Mouse (Mus musculus) MEL (cell line): ENCODE data around the gene Arhgap1. TPM values are rescaled to one million over a fixed set of nuclear protein-coding genes. Genes with fewer than 3 reads are reported as not detected.

Experiments used
- DNase-seq: peaks from one replicate; pipeline ENCODE4 v3.0.0; 2011; ENCODE audit warnings: low read depth, low spot score
- H3K27ac ChIP-seq: 2 replicates; pipeline ENCODE4 v1.5.1; 2012; ENCODE audit warnings: low read depth, mild to moderate bottlenecking, control low read depth, low read length, moderate library complexity; ENCODE audit not compliant: control insufficient read depth
- H3K27me3 ChIP-seq, 2 experiments: fragments of 150-350 bp in 1 of 2; sonication (generic) in 1 of 2; 2 replicates each; pipeline ENCODE4 v1.6.1; 2012; ENCODE audit warnings: low read length in 2 of 2, mild to moderate bottlenecking in 2 of 2, improper control_type of control experiment in 1 of 2, moderate library complexity in 1 of 2; ENCODE audit not compliant: insufficient read depth in 2 of 2, control insufficient read depth in 1 of 2
- H3K36me3 ChIP-seq, 2 experiments: 2 replicates each; pipeline ENCODE4 v1.6.1; 2012 to 2014; ENCODE audit warnings: low read length in 2 of 2, improper control_type of control experiment in 1 of 2, inconsistent platforms in 1 of 2, mild to moderate bottlenecking in 1 of 2; ENCODE audit not compliant: insufficient read depth in 2 of 2, control insufficient read depth in 1 of 2
- H3K4me1 ChIP-seq, 2 experiments: fragments of 150-350 bp in 1 of 2; sonication (generic) in 1 of 2; 2 replicates each; pipeline ENCODE4 v1.6.1; 2012; ENCODE audit warnings: low read length in 2 of 2, improper control_type of control experiment in 1 of 2, mild to moderate bottlenecking in 1 of 2; ENCODE audit not compliant: insufficient read depth in 2 of 2, control insufficient read depth in 1 of 2
- H3K4me3 ChIP-seq, 2 experiments: fragments of 150-350 bp in 1 of 2; sonication (generic) in 1 of 2; 2 replicates each; pipeline ENCODE4 v1.5.1; 2012; ENCODE audit warnings: low read depth in 2 of 2, low read length in 2 of 2, mild to moderate bottlenecking in 2 of 2, moderate library complexity in 2 of 2, control low read depth in 1 of 2, improper control_type of control experiment in 1 of 2; ENCODE audit not compliant: control insufficient read depth in 1 of 2, insufficient read depth in 1 of 2
- H3K79me2 ChIP-seq: 2 replicates; pipeline ENCODE4 v1.6.1; 2012; ENCODE audit warnings: mild to moderate bottlenecking, low read length, moderate library complexity; ENCODE audit not compliant: control insufficient read depth, poor library complexity, insufficient read depth
- H3K9ac ChIP-seq: 2 replicates; pipeline ENCODE4 v1.6.1; 2012; ENCODE audit warnings: low read depth, mild to moderate bottlenecking, control low read depth, low read length, moderate library complexity; ENCODE audit not compliant: control insufficient read depth, poor library complexity, severe bottlenecking
- H3K9me3 ChIP-seq: fragments of 150-350 bp; sonication (generic); replicated peaks from 2 replicates; pipeline ENCODE4 v1.6.1; 2012; ENCODE audit warnings: mild to moderate bottlenecking, low read length, improper control_type of control experiment, moderate library complexity; ENCODE audit not compliant: insufficient read depth
- CHD1 ChIP-seq: IDR thresholded peaks from 2 replicates; pipeline ENCODE4 v1.6.1; 2012; ENCODE audit warnings: low read depth, mild to moderate bottlenecking, inconsistent platforms, low read length, improper control_type of control experiment
- CHD2 ChIP-seq: IDR thresholded peaks from 2 replicates; pipeline ENCODE4 v1.6.1; 2011; ENCODE audit warnings: low read length, improper control_type of control experiment
- CTCF ChIP-seq, 3 experiments: IDR thresholded peaks in 2 of 3; conservative IDR thresholded peaks in 1 of 3; 2 replicates each; pipeline ENCODE4 v1.5.1; 2011 to 2012; ENCODE audit warnings: low read length in 3 of 3, low read depth in 2 of 3, mild to moderate bottlenecking in 2 of 3, improper control_type of control experiment in 1 of 3, inconsistent platforms in 1 of 3, mixed read lengths in 1 of 3, moderate library complexity in 1 of 3; ENCODE audit not compliant: control insufficient read depth in 1 of 3, insufficient read depth in 1 of 3, poor library complexity in 1 of 3, severe bottlenecking in 1 of 3
- E2F4 ChIP-seq: IDR thresholded peaks from 2 replicates; pipeline ENCODE4 v1.6.1; 2011; ENCODE audit warnings: low read depth, low read length, improper control_type of control experiment, borderline replicate concordance
- ELF1 ChIP-seq: IDR thresholded peaks from 2 replicates; pipeline ENCODE4 v1.6.1; 2014; ENCODE audit warnings: low read depth, mild to moderate bottlenecking, inconsistent platforms, low read length, improper control_type of control experiment, moderate library complexity
- GATA1 ChIP-seq: IDR thresholded peaks from 2 replicates; pipeline ENCODE4 v1.6.1; 2011; ENCODE audit warnings: low read depth, low read length, improper control_type of control experiment
- JUND ChIP-seq: IDR thresholded peaks from 2 replicates; pipeline ENCODE4 v1.6.1; 2011; ENCODE audit warnings: low read depth, mild to moderate bottlenecking, improper control_type of control experiment, low read length
- KAT2A ChIP-seq: conservative IDR thresholded peaks from 2 replicates; pipeline ENCODE4 v1.6.1; 2012; ENCODE audit warnings: low read depth, low read length, improper control_type of control experiment, inconsistent platforms
- MAX ChIP-seq: IDR thresholded peaks from 2 replicates; pipeline ENCODE4 v1.6.1; 2011; ENCODE audit warnings: low read length, improper control_type of control experiment
- MAZ ChIP-seq: IDR thresholded peaks from 2 replicates; pipeline ENCODE4 v1.6.1; 2012; ENCODE audit warnings: low read depth, mild to moderate bottlenecking, inconsistent platforms, low read length, improper control_type of control experiment
- MEF2A ChIP-seq: IDR thresholded peaks from 2 replicates; pipeline ENCODE4 v1.6.1; 2014; ENCODE audit warnings: low read depth, mild to moderate bottlenecking, inconsistent platforms, low read length, improper control_type of control experiment; ENCODE audit not compliant: poor library complexity, insufficient replicate concordance, severe bottlenecking; ENCODE audit errors: extremely low read depth
- MYB ChIP-seq: IDR thresholded peaks from 2 replicates; pipeline ENCODE4 v1.6.1; 2011; ENCODE audit warnings: mild to moderate bottlenecking, low read depth, low read length, improper control_type of control experiment
- NELFE ChIP-seq: IDR thresholded peaks from 2 replicates; pipeline ENCODE4 v1.6.1; 2011; ENCODE audit warnings: low read depth, low read length, improper control_type of control experiment
- POLR2AphosphoS5 ChIP-seq: IDR thresholded peaks from 2 replicates; pipeline ENCODE4 v1.6.1; 2012; ENCODE audit warnings: low read depth, borderline replicate concordance, mild to moderate bottlenecking, inconsistent platforms, low read length, moderate library complexity, mixed read lengths
- RCOR1 ChIP-seq: IDR thresholded peaks from 2 replicates; pipeline ENCODE4 v1.6.1; 2012; ENCODE audit warnings: low read depth, mild to moderate bottlenecking, inconsistent platforms, low read length, improper control_type of control experiment
- SIN3A ChIP-seq: IDR thresholded peaks from 2 replicates; pipeline ENCODE4 v1.6.1; 2012; ENCODE audit warnings: low read length, improper control_type of control experiment, inconsistent platforms
- SMC3 ChIP-seq: IDR thresholded peaks from 2 replicates; pipeline ENCODE4 v1.6.1; 2011; ENCODE audit warnings: low read depth, low read length, improper control_type of control experiment
- TAL1 ChIP-seq: IDR thresholded peaks from 2 replicates; pipeline ENCODE4 v1.6.1; 2012; ENCODE audit warnings: mild to moderate bottlenecking, inconsistent platforms, low read length, moderate library complexity, mixed read lengths
- TCF12 ChIP-seq: IDR thresholded peaks from 2 replicates; pipeline ENCODE4 v1.6.1; 2014; ENCODE audit warnings: low read depth, mild to moderate bottlenecking, inconsistent platforms, low read length, improper control_type of control experiment, moderate library complexity
- USF1 ChIP-seq: IDR thresholded peaks from 2 replicates; pipeline ENCODE4 v1.6.1; 2014; ENCODE audit warnings: low read depth, mild to moderate bottlenecking, inconsistent platforms, low read length, improper control_type of control experiment, moderate library complexity
- USF2 ChIP-seq, 2 experiments: IDR thresholded peaks; 2 replicates each; pipeline ENCODE4 v1.6.1; 2011 to 2012; ENCODE audit warnings: improper control_type of control experiment in 2 of 2, low read length in 2 of 2, borderline replicate concordance in 1 of 2, inconsistent platforms in 1 of 2, low read depth in 1 of 2, mild to moderate bottlenecking in 1 of 2; ENCODE audit not compliant: insufficient read depth in 1 of 2
- ZC3H11A ChIP-seq: IDR thresholded peaks from 2 replicates; pipeline ENCODE4 v1.6.1; 2012; ENCODE audit warnings: low read depth, mild to moderate bottlenecking, inconsistent platforms, low read length, improper control_type of control experiment
- ZKSCAN1 ChIP-seq: IDR thresholded peaks from 2 replicates; pipeline ENCODE4 v1.6.1; 2012; ENCODE audit warnings: low read depth, mild to moderate bottlenecking, inconsistent platforms, low read length, improper control_type of control experiment, moderate library complexity
- ZMIZ1 ChIP-seq: IDR thresholded peaks from 2 replicates; pipeline ENCODE4 v1.6.1; 2012; ENCODE audit warnings: low read depth, mild to moderate bottlenecking, inconsistent platforms, low read length, improper control_type of control experiment, moderate library complexity
- ZNF384 ChIP-seq: IDR thresholded peaks from 2 replicates; pipeline ENCODE4 v1.6.1; 2012; ENCODE audit warnings: low read depth, mild to moderate bottlenecking, inconsistent platforms, low read length, improper control_type of control experiment
- polyA plus RNA-seq, 2 experiments: library from polyadenylated mRNA; stranded (reverse) in 1 of 2; unstranded in 1 of 2; fragments of >175 nt in 1 of 2; fragments of >200 nt in 1 of 2; gene quantifications; 2 replicates each; pipeline versions ENCODE4 v1.2.1 to v1.2.4; 2012; ENCODE audit warnings: low replicate concordance in 2 of 2, low read depth in 1 of 2; ENCODE audit not compliant: insufficient read length in 2 of 2, insufficient read depth in 1 of 2, missing spikeins in 1 of 2
- total RNA-seq: library from RNA; depleted of rRNA; stranded (reverse); fragments of 300-350 nt; gene quantifications from 2 replicates; pipeline ENCODE4 v1.2.3, GENCODE M21; 2012

Arhgap1 gene
- total and polyA plus RNA-seq, 3 experiments, result 23.5 to 40.1 TPM; not detected in 1

GRCm38 (mm10) chr2:91634841-91635240 is 14.8 kb upstream of the Arhgap1 start (continued):
- TF ChIP-seq E2F4 (no peak), POLR2AphosphoS5 (0 out of 2 replicates have a peak, but pooled peaks have one; percentile 36), ZC3H11A (no peak), NELFE (no peak), ZNF384 (no peak), RCOR1 (peak; percentile 88), CTCF (IDR thresholded peaks at IDR 0.05 in 2 of 3, conservative IDR thresholded peaks at IDR 0.05 in 1 of 3; ENCODE audit: control insufficient read depth in 1 of 3, insufficient read depth in 1 of 3, low read depth in 2 of 3, low read length in 3 of 3, poor library complexity in 1 of 3, severe bottlenecking in 1 of 3) (no peak), SMC3 (no peak), GATA1 (peak; percentile 88), JUND (no peak), ZKSCAN1 (no peak), TAL1 (peak; percentile 93), ZMIZ1 (no peak), CHD1 (no peak), TCF12 (peak; percentile 99), KAT2A (0 out of 2 replicates have a peak, but pooled peaks have one; percentile 21), MYB (peak; percentile 75), SIN3A (peak; percentile 76), USF1 (peak; percentile 55; the same call in 1 of the 2 replicates)

- Histone ChIP-seq H3K36me3 (peaks cover 0 to 12% of the 10 kb centered on the region in 2 experiments; a peak in 2 of 4 replicates), H3K4me1 (peaks cover 15 to 17% of the 10 kb centered on the region in 2 experiments), H3K4me3 (peak overlapping the region in 1 of 2 experiments; percentile 3; a peak in 1 of 4 replicates), H3K79me2 (no peaks in the 10 kb centered on the region), H3K27me3 (no peaks in the 10 kb centered on the region), H3K27ac (peak overlapping the region; percentile 57), H3K9me3 (no peaks in the 10 kb centered on the region), H3K9ac (no peak overlapping the region; the same call in 1 of the 2 replicates)
- no peak for DNase-seq
- TF ChIP-seq CHD1, result no peak
- TF ChIP-seq ZC3H11A, result no peak
- no peak for TF ChIP-seq MAZ
- no peak for TF ChIP-seq MAX
- no peak for TF ChIP-seq USF2 (IDR thresholded peaks at IDR 0.05; ENCODE audit: borderline replicate concordance in 1 of 2, insufficient read depth in 1 of 2, low read depth in 1 of 2, low read length in 2 of 2)
- no peak for TF ChIP-seq ZMIZ1
- no peak for TF ChIP-seq CHD2
- no peak for TF ChIP-seq RCOR1
- TF ChIP-seq ELF1, result no peak
- TF ChIP-seq MEF2A, result no peak
These were observed 14.2 kb upstream of the Arhgap1 start for GRCm38 (mm10) chr2:91635486-91635885.
